Mouse (Mus musculus): ENCODE data around the gene Ubap2l. TPM values are rescaled to one million over a fixed set of nuclear protein-coding genes. Genes with fewer than 3 reads are reported as not detected.

Ubap2l gene
- polyA plus RNA-seq, 2 experiments: 52.4 to 70.4 TPM

- 50% methylated on average over 2 of the region's 2 CpGs for WGBS (ENCODE audit: insufficient replicate concordance)
- no peaks in the 10 kb centered on the region for H3K27me3 ChIP-seq (ENCODE audit: control insufficient read depth, insufficient read depth, low read length)
These were observed 10.1 kb upstream of the Ubap2l start for GRCm38 (mm10) chr3:90062539-90062938.

DNA sequence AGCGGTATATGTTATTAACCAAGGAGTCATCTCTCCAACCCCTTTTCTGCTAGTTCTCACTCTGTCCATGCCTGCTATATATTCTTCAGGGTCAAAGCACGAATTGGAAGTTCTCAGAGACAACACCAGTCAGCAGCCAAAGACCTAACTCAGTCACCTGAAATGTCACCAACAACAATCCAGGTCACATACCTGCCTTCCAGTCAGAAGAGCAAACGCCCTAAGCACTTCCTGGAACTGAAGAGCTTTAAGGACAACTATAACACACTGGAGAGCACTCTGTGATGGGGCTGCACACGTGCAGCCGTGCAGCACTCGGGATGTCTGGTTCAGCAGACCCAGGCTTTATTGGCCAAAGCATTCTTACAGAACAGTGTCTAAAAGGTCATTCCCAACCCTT is 9.1 kb upstream of the Ubap2l start:
- 85% methylated on average over 6 of the region's 6 CpGs for WGBS (ENCODE audit: insufficient replicate concordance)
- H3K36me3 ChIP-seq (replicated peaks; ENCODE audit: control insufficient read depth, insufficient read depth, low read depth): peaks cover 32% of the 10 kb centered on the region

More at GRCm38 (mm10) chr3:90062539-90062938, 10.1 kb upstream of the Ubap2l start:
- Histone ChIP-seq H3K4me1 (replicated peaks; ENCODE audit: control insufficient read depth in 2 of 2, insufficient read depth in 2 of 2, low read length in 1 of 2) (no peaks in the 10 kb centered on the region), H3K4me3 (ENCODE audit: insufficient read depth in 1 of 2, low read depth in 2 of 2, low read length in 2 of 2) (no peak overlapping the region), H3K9me3 (ENCODE audit: control insufficient read depth, low read length) (no peaks in the 10 kb centered on the region), H3K27ac (no peak overlapping the region), H3K36me3 (replicated peaks; ENCODE audit: control insufficient read depth, insufficient read depth, low read depth) (peaks cover 22% of the 10 kb centered on the region), H3K9ac (replicated peaks) (no peak overlapping the region), H3K4me2 (ENCODE audit: low read depth) (no peak overlapping the region)
- TF ChIP-seq CTCF (IDR thresholded peaks at IDR 0.05; ENCODE audit: low read depth) (no peak), EP300 (IDR thresholded peaks at IDR 0.05; ENCODE audit: low read depth) (no peak)
- ATAC-seq (ENCODE audit: insufficient read depth): no peak
- no peak for DNase-seq (ENCODE audit: low read depth in 3 of 3, low spot score in 3 of 3)

DNA sequence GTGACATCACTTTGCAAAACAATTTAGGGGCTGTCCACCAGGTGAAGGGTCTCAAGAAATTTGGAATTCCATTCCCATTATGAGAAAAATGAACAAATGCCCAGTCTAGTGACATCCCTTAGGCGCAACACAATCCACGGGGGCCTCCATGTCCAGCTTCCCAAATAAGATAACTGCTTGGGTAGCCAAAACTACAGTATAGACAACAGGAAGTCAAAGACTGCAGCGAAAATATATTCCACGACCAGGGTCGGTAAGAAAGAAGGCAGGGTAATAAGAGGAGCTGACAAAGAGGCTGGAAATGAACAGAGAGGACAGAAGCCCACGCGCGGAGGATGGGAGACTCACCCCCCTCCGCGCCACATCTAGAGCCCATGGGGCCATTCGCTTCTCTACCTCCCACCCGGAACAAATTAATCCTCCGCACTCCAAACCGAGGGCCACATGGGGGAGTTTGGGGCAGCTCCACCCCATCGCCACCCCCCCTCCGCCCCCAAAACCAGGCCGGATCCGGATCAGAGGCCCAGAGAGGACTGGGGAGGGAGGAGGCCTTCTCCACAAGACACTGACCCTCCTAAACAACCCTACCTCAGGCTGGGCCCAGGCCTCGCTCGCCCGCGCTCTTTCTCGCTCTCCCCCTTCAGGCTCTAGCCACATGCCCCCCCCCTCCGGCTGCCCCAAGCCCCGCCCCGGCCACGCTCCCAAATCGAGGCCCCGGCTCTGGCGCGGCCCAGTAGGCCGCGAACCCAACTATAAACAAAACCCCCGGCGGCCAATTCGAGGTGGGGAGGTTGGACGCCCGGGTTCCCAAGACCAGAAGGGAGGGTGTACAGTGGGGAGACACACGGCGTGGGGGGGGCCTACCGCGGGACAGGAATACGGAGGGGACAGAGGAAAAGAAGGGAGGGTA is 732 bp downstream of the Ubap2l start, which contains the start of gene 4933434E20Rik:
Gene 4933434E20Rik, plus strand, starts transcription at position 196 of the 910 bp plus-strand sequence.
- ATAC-seq (ENCODE audit: insufficient read depth) (peak; percentile 57), DNase-seq (ENCODE audit: low read depth in 3 of 3, low spot score in 3 of 3) (peak; percentile 47 to 49 (median 49))
- Histone ChIP-seq H3K27me3 (ENCODE audit: control insufficient read depth, insufficient read depth, low read length) (no peaks in the 10 kb centered on the region), H3K4me1 (replicated peaks; ENCODE audit: control insufficient read depth in 2 of 2, insufficient read depth in 2 of 2, low read length in 1 of 2) (peaks cover 10 to 17% of the 10 kb centered on the region in 2 experiments), H3K36me3 (replicated peaks; ENCODE audit: control insufficient read depth, insufficient read depth, low read depth) (peaks cover 20% of the 10 kb centered on the region), H3K4me2 (ENCODE audit: low read depth) (peak within 1 kb of the TSS; percentile 83), H3K4me3 (ENCODE audit: insufficient read depth in 1 of 2, low read depth in 2 of 2, low read length in 2 of 2) (peak within 1 kb of the TSS; percentile 96 to 97), H3K9me3 (ENCODE audit: control insufficient read depth, low read length) (no peaks in the 10 kb centered on the region), H3K27ac (peak within 1 kb of the TSS; percentile 88), H3K9ac (replicated peaks) (peak within 1 kb of the TSS; percentile 93)
- under 1% methylated on average over 41 of the region's 43 CpGs for WGBS (ENCODE audit: insufficient replicate concordance)
- TF ChIP-seq CTCF (IDR thresholded peaks at IDR 0.05; ENCODE audit: low read depth) (peak; percentile 23; the same call in 1 of the 2 replicates), EP300 (IDR thresholded peaks at IDR 0.05; ENCODE audit: low read depth) (no peak)

More for the DNA sequence above, 9.1 kb upstream of the Ubap2l start:
- no peak for TF ChIP-seq EP300 (IDR thresholded peaks at IDR 0.05; ENCODE audit: low read depth)
- TF ChIP-seq CTCF (IDR thresholded peaks at IDR 0.05; ENCODE audit: low read depth): no peak
- H3K9ac ChIP-seq (replicated peaks): no peak overlapping the region
- H3K27ac ChIP-seq: no peak overlapping the region
- no peaks in the 10 kb centered on the region for H3K27me3 ChIP-seq (ENCODE audit: control insufficient read depth, insufficient read depth, low read length)
- no peak overlapping the region for H3K4me2 ChIP-seq (ENCODE audit: low read depth)
- H3K4me3 ChIP-seq (ENCODE audit: insufficient read depth in 1 of 2, low read depth in 2 of 2, low read length in 2 of 2): no peak overlapping the region
- H3K9me3 ChIP-seq (ENCODE audit: control insufficient read depth, low read length): no peaks in the 10 kb centered on the region
- ATAC-seq (ENCODE audit: insufficient read depth) (no peak), DNase-seq (ENCODE audit: low read depth in 3 of 3, low spot score in 3 of 3) (no peak)
- no peaks in the 10 kb centered on the region for H3K4me1 ChIP-seq (replicated peaks; ENCODE audit: control insufficient read depth in 2 of 2, insufficient read depth in 2 of 2, low read length in 1 of 2)

GRCm38 (mm10) chr3:90049691-90050090 is 2.7 kb downstream of the Ubap2l start:
- no peak for TF ChIP-seq CTCF (IDR thresholded peaks at IDR 0.05; ENCODE audit: low read depth)
- no peak for TF ChIP-seq EP300 (IDR thresholded peaks at IDR 0.05; ENCODE audit: low read depth)
- Histone ChIP-seq H3K4me1 (replicated peaks; ENCODE audit: control insufficient read depth in 2 of 2, insufficient read depth in 2 of 2, low read length in 1 of 2) (peaks cover 10 to 17% of the 10 kb centered on the region in 2 experiments), H3K9me3 (ENCODE audit: control insufficient read depth, low read length) (no peaks in the 10 kb centered on the region), H3K27me3 (ENCODE audit: control insufficient read depth, insufficient read depth, low read length) (no peaks in the 10 kb centered on the region), H3K27ac (no peak overlapping the region), H3K36me3 (replicated peaks; ENCODE audit: control insufficient read depth, insufficient read depth, low read depth) (peaks cover 21% of the 10 kb centered on the region), H3K4me3 (ENCODE audit: insufficient read depth in 1 of 2, low read depth in 2 of 2, low read length in 2 of 2) (no peak overlapping the region), H3K9ac (replicated peaks) (no peak overlapping the region), H3K4me2 (ENCODE audit: low read depth) (no peak overlapping the region)
- ATAC-seq (ENCODE audit: insufficient read depth) (no peak), DNase-seq (ENCODE audit: low read depth in 3 of 3, low spot score in 3 of 3) (no peak)
- WGBS (ENCODE audit: insufficient replicate concordance): 75% methylated on average over 3 of the region's 3 CpGs

GRCm38 (mm10) chr3:90036263-90036662 is 16.2 kb downstream of the Ubap2l start:
- no peaks in the 10 kb centered on the region for H3K9me3 ChIP-seq (ENCODE audit: control insufficient read depth, low read length)
- ATAC-seq (ENCODE audit: insufficient read depth): no peak
- H3K27me3 ChIP-seq (ENCODE audit: control insufficient read depth, insufficient read depth, low read length): no peaks in the 10 kb centered on the region
- no peak overlapping the region for H3K9ac ChIP-seq (replicated peaks)
- peaks cover 69% of the 10 kb centered on the region for H3K36me3 ChIP-seq (replicated peaks; ENCODE audit: control insufficient read depth, insufficient read depth, low read depth)
- H3K27ac ChIP-seq: no peak overlapping the region
- no peak overlapping the region for H3K4me2 ChIP-seq (ENCODE audit: low read depth)
- no peak overlapping the region for H3K4me3 ChIP-seq (ENCODE audit: insufficient read depth in 1 of 2, low read depth in 2 of 2, low read length in 2 of 2)
- no peaks in the 10 kb centered on the region for H3K4me1 ChIP-seq (replicated peaks; ENCODE audit: control insufficient read depth in 2 of 2, insufficient read depth in 2 of 2, low read length in 1 of 2)
- TF ChIP-seq EP300 (IDR thresholded peaks at IDR 0.05; ENCODE audit: low read depth) (no peak), CTCF (IDR thresholded peaks at IDR 0.05; ENCODE audit: low read depth) (no peak)
- DNase-seq (ENCODE audit: low read depth in 3 of 3, low spot score in 3 of 3): no peak
- 81% methylated on average over 1 of the region's 1 CpGs for WGBS (ENCODE audit: insufficient replicate concordance)
